Mouse (Mus musculus): Measurements from ENCODE around the gene Olfr430. TPM values are rescaled to one million over a fixed set of nuclear protein-coding genes. Genes with fewer than 3 reads are reported as not detected.

The Olfr430 gene
- total RNA-seq, 2 experiments from 2014 or later, result not detected

Other genes starting within 250 kb of the Olfr430 start
- gene Ifi211, start 153.6 kb upstream of the Olfr430 start, total RNA-seq (2021), result not detected
- 10 to 100 TPM; 20.4 to 21.3 TPM for gene Mndal, start 124.1 kb upstream of the Olfr430 start, total RNA-seq (2021)
- gene Ifi203, start 123.9 kb upstream of the Olfr430 start, total RNA-seq (2021), result 1 to 10 TPM; 7.1 to 9.3 TPM
- gene Ifi202b, start 83.9 kb upstream of the Olfr430 start, total RNA-seq (2021), result not detected
- gene Ifi205, start 34.8 kb upstream of the Olfr430 start, total RNA-seq (2021), result under 1 TPM in 1 of 2 experiments, not detected in 1; 0.27 TPM
- gene Olfr433, start 25.9 kb upstream of the Olfr430 start, total RNA-seq (2021), result not detected
- gene Olfr432, start 17.4 kb upstream of the Olfr430 start, total RNA-seq (2021), result not detected
- gene Olfr429, start 17.7 kb downstream of the Olfr430 start, total RNA-seq (2021), result not detected
- gene Olfr427, start 30.3 kb downstream of the Olfr430 start, total RNA-seq (2021), result not detected
- not detected for gene Olfr231, start 54.6 kb downstream of the Olfr430 start, total RNA-seq (2021)
- gene Olfr424, start 64.9 kb downstream of the Olfr430 start, total RNA-seq (2021), result not detected
- not detected for gene Olfr420, start 89.0 kb downstream of the Olfr430 start, total RNA-seq (2021)
- gene Spta1, start 106.2 kb downstream of the Olfr430 start, total RNA-seq (2021), result under 1 TPM; 0.25 to 0.29 TPM
- not detected for gene Olfr419, start 185.5 kb downstream of the Olfr430 start, total RNA-seq (2021)